Mouse (Mus musculus) adrenal gland, adult 18-20 months (tissue): ENCODE data around the gene Amigo3. TPM values are rescaled to one million over a fixed set of nuclear protein-coding genes. Genes with fewer than 3 reads are reported as not detected.
"Not testable (repeated sequence)": the region's sequence is repeated elsewhere in the genome, so short reads cannot be mapped to it uniquely, and the experiment has no call there.

Experiments used
- DNase-seq, 2 experiments: peaks; one replicate each; pipeline ENCODE4 v3.0.0; 2021 to 2022; ENCODE audit warnings: low spot score in 2 of 2
- long read RNA-seq, 2 experiments: library from polyadenylated mRNA; stranded (forward); transcript quantifications; one replicate each; pipeline ENCODE4 v2.0.0; 2021
- total RNA-seq, 2 experiments: library from RNA; stranded (reverse); gene quantifications; 1 replicate in 1 of 2; 2 replicates in 1 of 2; pipeline ENCODE4 v1.2.3; 2021

Gene Amigo3
- 1 to 10 TPM; 2.0 to 3.5 TPM for total RNA-seq
- long read RNA-seq, experiment 1, partial matches to known transcripts, result 0 of 3 reads
- long read RNA-seq, experiment 1, other reads (novel, unspliced or antisense), result 0 of 3 reads
- long read RNA-seq, experiment 2, partial matches to known transcripts, result 0 of 3 reads
- long read RNA-seq, experiment 2, other reads (novel, unspliced or antisense), result 0 of 3 reads

DNA sequence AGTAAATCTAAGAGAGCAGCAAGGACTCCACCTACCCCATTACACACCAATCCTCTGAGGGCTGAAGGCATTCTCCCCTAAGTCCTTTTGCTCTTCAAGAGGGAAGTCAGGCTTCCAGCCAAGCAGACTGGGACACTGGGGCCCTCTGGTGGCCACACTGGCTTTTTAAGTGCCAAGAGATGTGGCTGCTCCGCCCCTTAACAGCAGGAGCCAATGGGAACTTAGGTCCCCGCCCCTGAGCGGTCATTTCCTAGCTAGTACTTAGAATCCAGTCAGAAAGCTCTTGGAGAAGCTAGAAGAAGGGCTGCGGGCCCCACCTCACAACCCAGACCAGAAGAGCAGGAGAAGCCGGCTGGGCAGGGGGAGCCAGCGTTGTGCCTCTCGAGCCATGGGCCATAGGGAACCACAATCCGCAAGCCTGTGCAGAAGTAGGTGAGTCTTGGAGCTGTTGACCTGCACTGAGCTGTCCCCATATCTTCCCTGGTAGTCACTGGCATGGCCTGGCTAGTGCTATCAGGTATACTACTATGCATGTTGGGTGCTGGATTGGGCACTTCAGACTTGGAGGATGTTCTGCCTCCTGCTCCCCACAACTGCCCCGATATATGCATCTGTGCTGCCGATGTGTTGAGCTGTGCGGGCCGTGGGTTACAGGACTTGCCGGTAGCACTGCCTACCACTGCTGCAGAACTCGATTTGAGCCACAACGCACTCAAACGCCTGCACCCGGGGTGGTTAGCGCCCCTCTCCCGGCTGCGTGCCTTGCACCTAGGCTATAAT is at the start of gene Amigo3:
Gene Amigo3, plus strand, starts transcription at position 275 of the 780 bp plus-strand sequence.
- DNase-seq, result peak; percentile 92 to 96

DNA sequence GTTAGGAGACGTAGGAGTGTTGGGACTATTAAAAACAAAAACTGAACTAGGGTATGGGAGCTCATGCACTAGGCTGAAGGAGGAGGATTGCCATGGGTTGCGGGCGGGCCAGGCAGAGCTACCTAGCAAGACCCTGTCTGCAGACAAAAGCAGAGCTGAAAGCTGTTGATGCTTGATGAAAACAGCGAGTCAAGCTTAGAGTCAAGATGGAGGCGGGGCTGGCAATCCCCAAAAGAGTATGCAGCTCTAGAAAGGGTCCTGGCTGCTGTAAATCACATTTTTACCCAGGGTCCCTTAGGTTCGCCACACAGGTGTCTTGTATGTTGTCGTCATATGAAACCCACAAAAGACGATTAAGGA is 49.4 kb upstream of the Amigo3 start:
- DNase-seq, result no peak

- DNase-seq, result no peak
These were observed 44.9 kb upstream of the Amigo3 start for GRCm38 (mm10) chr9:108008041-108008440.

GRCm38 (mm10) chr9:108010385-108010784 is 42.6 kb upstream of the Amigo3 start:
- DNase-seq, result no peak

DNA sequence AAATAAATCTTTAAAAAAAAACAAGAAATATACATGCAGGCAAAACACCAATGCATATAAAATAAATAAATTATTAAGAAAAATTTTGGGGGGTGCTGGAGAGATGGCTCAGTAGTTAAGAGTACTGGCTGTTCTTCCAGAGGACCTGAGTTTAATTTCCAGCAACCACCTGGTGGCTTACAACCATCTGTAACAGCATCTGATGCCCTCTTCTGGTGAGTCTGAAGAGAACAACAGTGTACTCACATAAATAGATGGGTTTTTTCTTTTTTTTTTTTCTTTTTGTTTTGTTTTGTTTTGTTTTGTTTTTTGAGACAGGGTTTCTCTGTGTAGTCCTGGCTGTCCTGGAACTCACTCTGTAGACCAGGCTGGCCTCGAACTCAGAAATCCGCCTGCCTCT is 39.4 kb upstream of the Amigo3 start:
- DNase-seq, result not testable (repeated sequence)

DNA sequence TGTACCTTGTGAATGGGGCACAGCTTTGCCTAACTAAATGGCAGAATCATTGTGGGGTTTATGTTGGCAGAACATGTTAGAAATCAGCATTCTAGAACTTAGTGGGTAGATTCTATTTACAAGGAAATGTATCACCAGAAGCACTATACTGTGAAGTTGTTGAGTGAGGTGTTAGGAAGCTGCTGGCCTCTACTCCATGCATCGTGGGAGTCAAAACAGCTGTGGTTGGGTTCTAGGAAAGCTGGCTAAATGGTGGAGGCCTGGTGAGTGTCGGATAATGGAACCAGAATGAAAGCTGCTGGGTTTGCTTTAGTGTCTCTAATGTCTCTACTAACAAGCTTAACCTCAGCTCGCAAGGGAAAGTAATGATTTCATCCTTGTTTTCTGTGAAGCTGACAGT is 35.8 kb upstream of the Amigo3 start:
- DNase-seq, result no peak

DNA sequence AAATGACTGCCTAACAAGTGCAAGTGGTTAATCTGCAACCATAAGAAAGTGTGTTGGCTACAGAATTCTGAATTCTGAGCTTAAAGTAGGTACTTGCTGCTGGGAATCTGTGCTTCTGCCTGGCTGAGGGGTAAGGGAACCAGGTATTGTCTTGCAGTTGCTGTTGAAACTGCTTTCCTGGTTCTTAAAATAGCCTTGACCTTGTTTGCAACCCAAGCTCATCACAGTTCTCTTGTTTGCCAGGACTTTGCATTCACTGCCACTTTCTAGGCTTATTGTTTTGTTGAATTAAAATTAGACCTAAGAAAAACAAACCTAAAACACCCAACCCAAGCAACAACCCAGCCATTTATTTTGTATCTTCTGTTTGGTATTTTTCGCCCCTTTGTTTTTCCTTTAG is 32.2 kb upstream of the Amigo3 start:
- no peak for DNase-seq

GRCm38 (mm10) chr9:108023216-108023615 is 29.7 kb upstream of the Amigo3 start:
- DNase-seq, result no peak

GRCm38 (mm10) chr9:108026584-108026983 is 26.4 kb upstream of the Amigo3 start:
- DNase-seq, result no peak

- no peak for DNase-seq
These were observed 25.1 kb upstream of the Amigo3 start for GRCm38 (mm10) chr9:108027867-108028266.

GRCm38 (mm10) chr9:108032126-108032525 is 20.8 kb upstream of the Amigo3 start:
- DNase-seq, result no peak

GRCm38 (mm10) chr9:108035331-108036156 is 17.4 kb upstream of the Amigo3 start:
- no peak for DNase-seq

DNA sequence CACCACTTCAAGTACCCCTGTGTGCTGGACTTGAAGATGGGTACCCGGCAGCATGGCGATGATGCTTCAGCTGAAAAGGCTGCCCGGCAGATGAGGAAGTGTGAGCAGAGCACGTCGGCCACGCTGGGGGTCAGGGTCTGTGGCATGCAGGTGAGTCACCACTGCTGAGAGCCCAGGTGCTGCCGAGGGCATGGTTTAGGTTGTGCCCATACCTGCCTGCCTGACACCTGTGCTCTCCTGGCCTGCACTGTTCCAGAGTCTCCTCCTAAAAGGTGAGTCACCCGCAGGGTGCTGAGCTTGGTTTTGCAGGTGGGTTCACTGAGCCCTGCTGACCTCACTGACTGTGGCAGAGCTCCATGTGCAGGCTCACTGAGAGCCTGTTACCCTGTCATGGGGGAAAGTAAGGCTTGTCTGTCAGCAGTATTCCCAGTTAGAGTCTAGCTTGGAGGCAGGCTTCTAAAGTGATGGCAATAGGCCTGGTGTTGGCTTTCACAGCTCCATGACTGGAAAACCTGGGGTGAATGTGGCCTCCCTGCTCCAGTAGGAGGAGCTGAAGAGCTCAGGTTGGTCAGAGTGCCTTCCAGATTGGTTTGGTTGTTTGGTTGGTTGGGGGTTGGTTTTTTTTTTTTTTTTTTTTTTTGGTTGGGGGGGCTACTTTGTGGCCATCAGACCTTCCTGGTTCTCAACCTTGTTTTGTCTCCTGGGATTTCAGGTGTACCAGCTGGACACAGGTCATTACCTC is 8.0 kb upstream of the Amigo3 start:
- DNase-seq, result no peak

- no peak for DNase-seq
These were observed 6.4 kb upstream of the Amigo3 start for GRCm38 (mm10) chr9:108046582-108046981.

GRCm38 (mm10) chr9:108047601-108048565 is 5.1 kb upstream of the Amigo3 start:
- peak in 1 of 2 experiments; percentile 22 for DNase-seq

- no peak for DNase-seq
These were observed 4.4 kb upstream of the Amigo3 start for GRCm38 (mm10) chr9:108048566-108048955.

DNA sequence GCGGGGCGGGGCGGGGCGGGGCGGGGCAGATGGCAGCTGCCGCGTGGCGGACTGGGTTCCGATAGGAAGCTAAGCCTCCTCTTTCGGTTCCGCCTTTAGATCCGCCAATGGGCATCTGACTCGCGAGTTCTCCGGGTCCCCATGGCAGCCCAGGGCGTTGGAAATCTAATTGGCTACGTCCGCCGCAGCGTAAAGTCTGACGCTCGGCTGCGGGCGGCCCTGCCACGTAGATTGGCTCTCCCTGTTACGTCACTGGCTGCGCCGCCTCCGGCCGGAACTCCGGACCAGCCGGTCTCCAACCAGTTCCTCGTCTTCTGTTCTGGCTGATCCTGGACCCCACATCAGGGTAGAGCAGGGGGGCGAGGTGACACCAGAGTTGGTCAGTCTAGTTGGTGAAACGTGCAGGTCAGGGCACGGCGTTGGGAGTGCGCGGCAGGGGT is 3.9 kb upstream of the Amigo3 start, which contains the start of gene Gmppb:
Gene Gmppb, plus strand, starts transcription at position 227 of the 440 bp plus-strand sequence.
- peak; percentile 87 to 91 for DNase-seq

DNA sequence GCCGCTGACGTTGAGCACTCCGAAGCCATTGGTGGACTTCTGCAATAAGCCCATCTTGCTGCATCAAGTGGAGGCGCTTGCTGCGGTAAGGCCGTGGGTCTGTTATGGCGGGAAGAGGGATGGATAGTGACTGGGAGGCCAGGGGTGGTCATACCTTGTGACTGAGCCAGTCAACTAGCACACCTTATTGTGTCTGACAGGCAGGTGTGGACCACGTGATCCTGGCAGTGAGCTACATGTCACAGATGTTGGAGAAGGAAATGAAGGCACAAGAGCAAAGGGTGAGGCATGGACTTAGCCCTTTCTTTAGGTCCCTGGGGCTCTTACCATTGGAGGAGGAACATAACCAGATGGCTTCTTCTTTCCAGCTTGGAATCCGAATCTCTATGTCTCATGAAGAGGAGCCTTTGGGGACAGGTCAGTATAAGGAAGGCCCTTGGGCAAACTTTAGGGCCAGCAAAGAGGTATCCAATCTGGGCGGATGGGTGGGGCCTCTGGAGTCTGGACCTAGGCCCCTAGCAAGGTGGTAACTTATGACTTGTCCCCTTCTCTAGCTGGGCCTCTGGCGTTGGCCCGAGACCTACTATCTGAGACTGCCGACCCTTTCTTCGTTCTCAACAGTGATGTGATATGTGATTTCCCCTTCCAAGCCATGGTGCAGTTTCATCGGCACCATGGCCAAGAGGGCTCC is 3.3 kb upstream of the Amigo3 start:
- DNase-seq, result peak in 1 of 2 experiments; percentile 22
